Mouse (Mus musculus): ENCODE data around the gene Specc1.

The Specc1 gene

DNA sequence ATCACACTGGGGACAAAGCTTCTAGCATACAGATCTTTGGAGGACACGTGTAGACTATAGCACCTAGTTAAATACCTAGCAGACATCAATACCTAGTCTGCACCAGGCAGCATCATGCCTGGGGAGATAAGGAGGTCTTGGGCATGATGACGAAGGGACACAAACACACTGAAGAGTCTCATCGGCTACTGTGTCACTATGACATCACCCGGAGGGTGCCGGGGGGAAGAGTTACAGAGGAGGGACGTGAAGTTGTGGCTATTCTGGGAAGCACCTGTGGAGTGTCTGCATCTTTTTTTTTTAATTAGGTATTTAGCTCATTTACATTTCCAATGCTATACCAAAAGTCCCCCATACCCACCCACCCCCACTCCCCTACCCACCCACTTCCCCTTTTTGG is 55.5 kb downstream of the Specc1 start:
- in situ Hi-C loops (cut with MboI; ENCODE audit: low sequenced_read_pairs), result no loop called here

DNA sequence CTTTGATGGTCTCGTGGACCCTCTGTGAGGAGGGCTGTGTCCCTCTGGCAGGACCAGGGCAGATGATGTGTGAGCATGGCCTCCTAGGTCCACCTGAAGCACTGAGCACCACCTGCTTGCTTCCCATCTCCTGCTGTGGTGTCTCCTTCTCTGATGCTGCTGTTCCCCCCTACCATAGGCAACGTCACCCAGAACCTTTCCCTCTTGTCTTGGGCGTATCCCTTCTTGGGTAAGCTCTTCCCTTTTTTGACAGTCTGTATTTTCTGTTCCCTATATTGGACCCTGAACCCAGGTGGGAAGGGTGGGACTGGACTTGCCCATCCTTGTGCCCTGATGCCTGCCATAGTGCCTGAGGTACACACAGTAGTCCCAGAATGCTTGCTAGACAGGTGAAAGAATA is 56.9 kb downstream of the Specc1 start:
- in situ Hi-C loops (cut with MboI; ENCODE audit: low sequenced_read_pairs), result no loop called here

DNA sequence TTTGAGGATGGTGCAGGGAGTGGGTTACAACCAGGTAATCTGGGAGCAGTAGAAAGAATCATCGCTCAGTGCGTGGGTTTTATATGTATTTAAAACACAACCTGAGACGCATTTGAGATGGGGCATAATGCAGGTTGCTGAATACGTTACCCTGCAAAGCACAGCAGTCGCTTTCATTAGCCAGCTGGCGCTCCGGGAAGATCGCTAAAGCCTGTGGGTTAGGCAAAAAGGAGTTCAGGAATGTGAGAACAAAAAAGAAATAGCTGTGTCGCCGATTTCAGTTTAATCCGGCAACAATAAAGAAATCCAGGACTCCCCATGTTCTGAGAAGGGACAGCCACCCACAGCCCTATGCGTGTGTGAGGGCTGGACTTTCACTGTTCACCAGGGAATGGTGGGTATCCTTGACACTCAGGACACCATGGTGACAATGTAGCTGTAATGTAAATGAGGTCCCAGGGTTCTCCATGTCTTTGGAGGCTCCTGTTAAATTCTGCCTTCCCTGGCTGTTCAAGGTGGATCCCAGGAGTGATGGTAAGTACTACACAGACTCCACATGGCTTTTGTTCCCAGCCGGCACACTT is 58.6 kb downstream of the Specc1 start:
- in situ Hi-C loops (cut with MboI; ENCODE audit: low sequenced_read_pairs), result no loop called here

DNA sequence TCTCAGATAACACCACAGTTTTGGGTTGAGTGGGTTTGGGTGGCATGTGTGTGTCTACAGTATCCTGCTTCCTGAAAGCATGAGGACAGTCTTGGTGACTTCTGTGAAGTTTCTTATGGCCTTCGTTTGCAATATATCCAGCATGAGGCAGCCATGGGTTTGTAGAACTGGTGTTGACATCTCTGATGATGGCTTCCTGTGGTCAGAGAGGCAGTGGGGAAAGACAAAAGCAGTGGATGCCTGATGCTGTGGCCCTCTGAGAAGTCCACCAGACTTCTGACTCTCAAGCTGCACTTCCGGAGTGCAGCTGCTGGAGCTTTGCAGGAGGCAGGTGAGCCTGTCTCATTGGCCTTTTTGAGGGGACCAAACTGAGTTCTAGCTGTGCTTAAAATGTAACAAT is 60.4 kb downstream of the Specc1 start:
- in situ Hi-C loops (cut with MboI; ENCODE audit: low sequenced_read_pairs), result no loop called here

DNA sequence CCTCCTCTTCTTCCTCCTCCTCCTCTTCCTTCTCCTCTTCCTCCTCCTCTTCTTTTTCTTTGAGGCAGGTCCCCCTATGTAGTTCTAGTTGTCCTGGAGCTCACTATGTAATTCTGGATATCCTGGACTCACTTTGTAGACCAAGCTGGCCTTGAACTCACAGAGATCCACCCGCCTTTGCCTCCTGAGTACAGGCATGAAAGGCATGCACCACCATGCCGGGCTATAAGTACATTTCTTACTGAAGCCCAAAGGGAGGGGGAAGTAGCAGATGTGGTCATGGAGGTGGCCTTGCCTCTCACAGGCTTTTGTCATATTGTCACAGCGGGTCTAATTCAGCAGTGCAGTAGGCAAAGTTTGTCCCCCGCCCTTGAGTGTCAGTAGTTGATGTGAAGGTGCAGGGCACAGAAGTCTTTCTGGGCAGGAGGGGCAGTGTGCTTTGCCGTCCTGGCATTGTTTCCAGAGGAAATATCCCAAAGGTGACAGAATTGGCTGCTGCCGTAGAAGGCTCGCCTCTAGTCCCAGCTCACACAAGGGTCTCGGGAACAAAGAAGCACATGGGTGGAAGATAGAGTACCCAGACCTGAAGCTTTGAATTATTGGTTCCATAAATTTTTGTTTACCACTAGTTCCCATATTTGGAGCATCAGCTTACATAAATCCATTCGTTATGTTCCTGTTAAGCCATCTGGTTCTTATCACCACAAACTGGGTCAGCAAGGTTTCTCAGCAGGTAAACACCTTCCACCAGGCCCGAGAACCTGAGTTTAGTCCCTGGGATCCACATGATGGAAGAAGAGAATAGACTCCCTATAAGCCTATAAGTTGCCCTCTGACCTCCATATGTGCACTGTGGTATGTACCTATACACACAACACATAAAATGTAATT is 62.0 kb downstream of the Specc1 start:
- in situ Hi-C loops (cut with MboI; ENCODE audit: low sequenced_read_pairs), result no loop called here

DNA sequence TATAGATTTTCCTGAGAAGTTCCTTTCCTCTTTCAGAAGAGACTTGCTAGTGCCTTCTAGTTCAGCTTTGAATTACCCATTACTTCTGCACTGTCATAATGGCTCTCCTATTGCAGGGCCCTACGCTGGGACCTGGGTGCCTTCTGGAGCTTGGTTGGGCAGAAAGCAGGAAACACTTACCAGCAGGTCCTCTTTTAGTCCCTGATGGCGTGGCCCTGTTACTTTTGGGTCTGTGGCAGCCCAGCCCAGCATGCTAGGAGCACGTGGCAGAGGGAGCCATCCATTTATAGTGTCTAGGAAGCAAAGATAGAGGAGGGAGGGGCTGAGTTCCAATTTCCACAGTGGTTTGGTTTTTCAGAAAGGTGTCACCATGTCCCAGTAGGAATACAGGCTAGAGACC is 63.3 kb downstream of the Specc1 start:
- in situ Hi-C loops (cut with MboI; ENCODE audit: low sequenced_read_pairs), result no loop called here

DNA sequence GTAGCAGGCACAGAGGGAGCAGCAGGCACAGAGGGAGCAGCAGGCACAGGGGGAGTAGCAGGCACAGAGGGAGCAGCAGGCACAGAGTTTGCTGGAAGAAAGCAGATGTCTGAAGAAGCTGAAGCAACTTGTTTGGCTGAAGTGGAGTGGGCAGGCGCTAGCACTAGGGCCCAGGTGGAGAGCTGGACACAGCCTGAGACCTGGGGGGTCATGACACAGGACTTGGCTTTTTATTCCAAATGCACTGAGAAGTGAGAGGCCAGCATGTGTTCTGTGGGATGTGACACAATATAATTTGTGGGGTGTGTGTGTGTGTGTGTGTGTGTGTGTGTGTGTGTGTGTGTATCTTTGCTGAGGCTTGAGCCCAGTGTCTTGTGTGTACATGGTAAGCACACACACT is 64.3 kb downstream of the Specc1 start:
- in situ Hi-C loops (cut with MboI; ENCODE audit: low sequenced_read_pairs), result no loop called here

DNA sequence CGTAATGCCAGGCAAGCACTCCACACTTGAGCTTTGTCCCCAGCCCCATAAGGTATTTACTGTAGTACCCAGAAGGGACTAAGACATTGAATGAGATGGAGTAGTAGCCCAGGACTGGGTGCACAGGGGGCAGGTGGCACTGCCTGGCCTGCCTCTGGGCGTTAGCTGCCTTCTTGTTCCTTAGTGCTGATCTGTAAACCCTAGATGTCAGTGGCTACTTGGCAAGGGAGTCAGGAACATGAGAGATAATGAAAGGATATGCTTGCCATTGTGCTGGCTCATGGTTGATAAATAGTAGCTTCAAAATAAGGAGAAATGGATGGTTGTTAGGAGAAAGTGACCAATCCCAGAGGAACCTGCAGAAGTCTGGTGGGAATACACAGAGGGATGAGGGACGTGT is 65.5 kb downstream of the Specc1 start:
- in situ Hi-C loops (cut with MboI; ENCODE audit: low sequenced_read_pairs), result no loop called here

DNA sequence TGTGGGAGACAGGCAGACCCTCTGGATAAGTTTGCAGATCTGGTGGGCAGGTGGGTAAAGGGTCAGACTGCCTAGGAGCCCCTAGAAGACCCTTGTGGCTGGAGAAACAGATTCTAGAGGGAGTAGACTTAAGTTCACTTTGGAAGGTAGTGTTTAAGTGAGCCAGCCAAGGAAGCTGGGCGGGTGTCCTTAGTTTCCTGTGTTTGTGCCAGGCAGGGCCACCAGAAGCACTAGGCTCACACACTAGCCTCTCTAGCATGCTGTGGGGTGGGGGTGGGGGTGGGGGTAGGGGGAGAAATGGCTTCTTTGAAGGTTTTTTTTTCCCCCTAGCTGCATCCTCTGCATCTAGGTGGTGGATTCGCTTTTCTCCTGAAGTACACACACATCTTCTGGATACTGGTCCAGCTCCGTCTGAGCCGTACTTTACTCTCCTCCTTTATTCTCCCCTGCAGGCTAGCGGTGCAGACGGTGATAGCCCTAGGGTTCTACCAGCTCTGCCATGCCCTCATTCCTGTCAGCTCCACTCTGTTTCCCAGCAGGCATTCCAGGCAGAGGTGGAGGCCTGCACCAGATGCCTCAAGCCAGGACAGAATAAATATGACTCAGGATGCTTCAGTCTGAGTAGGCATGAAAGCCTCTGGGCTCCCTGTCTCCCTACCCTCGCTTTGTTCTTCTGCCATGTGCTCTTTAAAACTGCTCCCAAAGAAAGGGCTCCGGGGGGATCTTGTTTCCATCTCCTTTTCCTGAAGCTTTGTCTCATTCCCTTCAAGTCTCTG is 66.3 kb downstream of the Specc1 start:
- in situ Hi-C loops (cut with MboI; ENCODE audit: low sequenced_read_pairs), result no loop called here

DNA sequence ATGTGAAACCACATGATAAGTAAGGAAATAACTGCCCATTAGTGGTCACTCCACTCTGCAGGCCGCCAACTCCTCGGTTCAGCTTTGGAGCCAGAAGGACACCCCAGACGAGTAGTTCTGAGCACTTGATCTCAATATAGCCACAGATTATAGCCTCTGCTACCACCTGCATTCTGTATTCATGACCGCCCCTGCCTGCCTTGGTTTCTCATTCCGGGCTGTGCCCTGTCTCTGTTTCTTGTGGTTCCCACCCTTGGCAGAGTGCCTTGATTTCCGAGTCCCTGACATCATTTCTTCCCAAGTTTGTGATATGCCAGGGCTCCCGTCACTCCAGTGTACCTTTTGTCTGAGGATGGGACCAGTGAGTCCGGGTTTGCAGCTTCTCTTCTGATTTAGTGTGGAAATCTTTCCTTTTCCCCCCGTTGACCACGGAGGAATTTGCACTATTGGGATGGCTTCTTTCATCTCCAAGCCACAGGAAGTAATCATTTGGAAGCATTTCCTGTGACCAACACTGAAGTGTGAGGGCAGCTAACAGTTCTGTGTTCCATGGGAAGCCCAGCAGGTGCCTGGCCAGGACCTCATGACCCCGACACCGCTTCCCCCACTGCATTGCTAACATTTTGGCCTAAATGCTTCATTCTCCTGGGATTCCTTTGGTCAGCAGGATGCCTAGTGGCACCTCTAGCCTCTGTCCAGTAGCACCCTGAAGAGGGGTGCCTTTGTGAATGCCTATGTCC is 67.1 kb downstream of the Specc1 start:
- in situ Hi-C loops (cut with MboI; ENCODE audit: low sequenced_read_pairs), result no loop called here

DNA sequence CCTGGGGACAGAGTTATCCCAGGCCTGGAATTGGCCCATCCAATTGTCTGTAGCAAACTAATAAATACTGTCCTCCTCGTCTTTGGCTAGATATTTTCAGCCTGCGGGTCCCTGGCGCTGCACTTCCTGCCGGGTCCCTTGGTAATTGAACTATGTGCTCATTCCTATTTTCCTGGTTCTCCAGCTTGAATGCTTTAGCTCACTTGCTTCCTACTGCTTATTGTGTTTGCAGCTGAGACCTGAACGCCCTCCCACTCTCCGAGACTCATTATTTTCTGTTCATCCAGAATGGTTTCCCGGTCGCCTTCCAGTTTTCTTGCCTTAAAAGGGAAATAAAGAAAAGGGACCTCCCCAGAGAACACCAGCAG is 67.7 kb downstream of the Specc1 start:
- in situ Hi-C loops (cut with MboI; ENCODE audit: low sequenced_read_pairs), result no loop called here

DNA sequence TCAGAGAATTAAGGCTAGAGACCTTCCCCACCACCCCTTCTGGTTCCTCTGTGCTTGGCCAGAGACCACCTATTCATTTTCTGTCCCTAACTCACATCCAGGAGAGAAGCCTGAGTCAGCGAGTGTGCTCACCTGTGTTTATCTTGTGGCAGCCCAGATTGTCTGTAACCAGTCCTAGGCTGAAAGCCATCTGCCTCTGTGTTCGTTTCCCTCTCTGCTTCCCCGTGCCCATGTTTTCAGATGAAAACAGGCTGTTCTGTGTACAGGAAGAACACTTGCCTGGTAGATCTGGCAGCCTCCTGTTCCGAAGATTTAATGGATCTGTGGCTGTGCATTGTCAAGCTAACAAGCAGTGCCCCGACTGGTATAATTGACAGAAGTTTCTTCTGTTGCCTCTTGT is 68.4 kb downstream of the Specc1 start:
- in situ Hi-C loops (cut with MboI; ENCODE audit: low sequenced_read_pairs), result no loop called here

DNA sequence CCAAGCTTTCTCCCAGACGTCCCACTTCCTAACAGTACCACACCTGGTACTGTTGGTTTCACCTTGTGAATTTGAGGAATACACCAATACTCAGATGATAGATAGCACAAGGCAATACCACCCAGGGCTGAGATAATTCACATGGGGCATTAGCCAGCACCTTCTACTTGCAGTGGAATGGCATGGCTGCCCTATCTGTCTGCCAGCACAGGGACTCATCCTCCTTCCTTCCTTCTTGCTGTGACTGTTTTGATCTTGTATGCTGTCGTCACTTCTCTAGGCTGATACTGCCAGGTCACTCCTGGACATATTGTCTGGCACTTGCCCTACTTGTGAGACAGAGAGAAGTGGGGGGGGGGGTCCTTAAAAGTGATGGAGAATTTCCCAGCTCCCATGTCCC is 69.2 kb downstream of the Specc1 start:
- in situ Hi-C loops (cut with MboI; ENCODE audit: low sequenced_read_pairs), result no loop called here

DNA sequence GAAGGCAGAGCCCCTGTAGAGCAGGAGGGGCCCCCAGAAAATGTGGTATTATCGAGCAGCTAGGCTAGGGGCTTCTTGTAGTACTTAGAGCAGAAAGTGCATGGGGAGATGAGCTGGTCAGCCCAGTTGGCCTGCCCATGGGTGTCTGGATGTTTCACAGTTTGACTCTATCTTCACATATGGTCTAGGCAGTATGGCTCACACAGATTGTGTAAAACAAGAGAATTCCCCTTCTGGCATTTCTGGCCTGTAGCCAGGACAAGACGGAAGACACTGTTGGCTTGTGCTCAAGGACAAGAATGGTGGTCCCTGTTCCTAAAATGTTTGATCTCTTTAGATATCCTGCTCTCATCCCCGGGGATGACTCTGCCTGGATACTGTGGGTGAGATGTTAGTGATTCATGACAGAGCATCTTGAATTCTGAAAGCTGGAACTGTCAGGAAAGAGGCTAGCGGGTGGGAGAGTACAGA is 69.8 kb downstream of the Specc1 start:
- in situ Hi-C loops (cut with MboI; ENCODE audit: low sequenced_read_pairs), result no loop called here

DNA sequence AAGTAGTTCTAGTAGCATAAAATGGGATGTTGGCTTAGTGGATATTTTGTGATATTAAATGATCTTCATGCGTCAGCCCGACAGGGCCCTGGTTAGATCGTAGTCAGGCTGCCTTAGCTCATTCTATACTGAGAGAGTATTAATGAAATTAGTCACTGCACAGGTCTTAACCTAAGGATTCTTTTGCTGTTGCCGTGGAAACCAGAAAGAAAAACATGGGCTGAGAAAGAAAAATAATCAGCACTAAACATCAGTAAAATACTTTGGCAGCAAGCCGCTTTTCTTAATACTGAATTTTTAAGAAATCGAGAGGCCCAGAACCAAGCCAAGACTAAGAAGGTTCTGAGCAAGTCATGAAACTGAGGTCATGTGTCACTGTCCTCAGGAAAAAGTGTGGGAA is 70.7 kb downstream of the Specc1 start:
- in situ Hi-C loops (cut with MboI; ENCODE audit: low sequenced_read_pairs), result no loop called here

DNA sequence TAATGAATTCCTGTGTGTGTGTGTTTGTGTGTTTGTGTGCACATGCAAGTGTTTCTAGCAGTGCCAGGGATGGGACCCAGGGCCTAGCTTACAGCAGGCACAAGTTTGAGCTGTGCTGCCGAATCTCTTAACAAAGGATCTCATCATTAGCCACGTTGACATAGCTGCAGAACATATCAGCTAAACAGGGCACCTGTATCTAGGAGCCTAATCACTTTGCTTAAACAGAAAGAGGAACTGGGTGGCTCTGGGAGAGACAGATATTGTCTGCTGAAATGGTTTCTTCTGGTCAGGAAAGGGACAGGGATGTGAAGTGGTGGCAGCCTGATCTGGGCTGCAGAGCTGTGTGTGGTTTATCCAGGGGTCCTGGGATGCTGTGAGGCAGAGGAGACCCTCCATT is 71.1 kb downstream of the Specc1 start:
- in situ Hi-C loops (cut with MboI; ENCODE audit: low sequenced_read_pairs), result no loop called here

DNA sequence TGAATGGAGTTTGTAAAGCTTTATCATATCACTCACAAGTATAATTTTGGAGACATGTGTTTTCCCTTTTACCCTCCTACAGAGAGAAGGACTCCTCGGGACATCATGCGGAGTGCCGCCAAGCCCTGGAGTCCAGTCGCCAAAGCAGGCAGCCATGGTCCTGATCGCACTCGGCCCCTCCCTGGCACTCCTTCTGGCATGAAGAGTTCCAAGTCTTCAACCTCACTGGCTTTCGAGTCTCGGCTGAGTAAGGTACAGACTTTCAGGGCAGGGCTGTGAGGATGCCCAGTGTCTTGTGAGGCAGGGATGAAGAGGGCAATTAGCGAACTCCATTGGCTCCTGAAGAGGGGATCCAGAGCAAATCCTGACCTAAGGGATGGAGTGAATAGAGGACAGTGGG is 72.6 kb downstream of the Specc1 start:
- in situ Hi-C loops (cut with MboI; ENCODE audit: low sequenced_read_pairs), result no loop called here

DNA sequence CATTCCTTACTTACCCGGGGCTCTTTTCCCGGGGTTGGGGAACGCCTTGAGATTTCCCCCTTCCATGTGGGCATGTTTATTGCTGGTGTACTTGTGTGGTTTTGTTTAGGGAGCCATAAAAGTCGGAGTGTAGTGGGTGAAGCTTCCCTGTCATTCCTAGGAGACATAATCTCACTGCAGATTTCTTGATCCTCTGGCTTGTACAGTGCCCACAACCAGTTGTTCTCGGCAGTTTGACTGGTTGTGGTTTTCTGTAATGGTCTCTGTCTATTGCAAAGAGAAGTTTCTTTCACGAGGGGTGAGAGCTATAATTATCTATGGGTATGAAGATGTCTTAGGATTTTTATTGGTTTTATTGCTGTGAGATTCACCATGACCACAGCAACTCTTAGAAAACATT is 78.0 kb downstream of the Specc1 start:
- in situ Hi-C loops (cut with MboI; ENCODE audit: low sequenced_read_pairs), result no loop called here

DNA sequence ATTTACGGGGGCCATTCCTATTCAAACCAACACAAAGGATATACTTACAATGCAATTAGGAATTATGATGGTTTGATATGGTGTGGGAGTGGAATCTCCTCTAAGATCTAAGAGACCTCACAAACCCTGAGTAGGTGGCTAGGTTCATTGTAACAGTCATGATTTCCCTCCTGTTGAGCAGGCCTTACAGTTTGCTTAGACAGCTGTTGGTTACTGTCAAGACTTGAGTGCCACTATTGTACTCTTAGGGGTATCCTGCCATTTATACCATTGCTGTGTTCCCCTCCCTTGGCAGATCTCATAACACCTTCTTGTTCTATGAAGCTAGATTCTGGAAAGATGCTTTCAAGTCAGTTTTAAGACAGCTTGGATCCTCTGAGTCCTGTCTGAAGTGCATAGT is 78.7 kb downstream of the Specc1 start:
- in situ Hi-C loops (cut with MboI; ENCODE audit: low sequenced_read_pairs), result no loop called here

DNA sequence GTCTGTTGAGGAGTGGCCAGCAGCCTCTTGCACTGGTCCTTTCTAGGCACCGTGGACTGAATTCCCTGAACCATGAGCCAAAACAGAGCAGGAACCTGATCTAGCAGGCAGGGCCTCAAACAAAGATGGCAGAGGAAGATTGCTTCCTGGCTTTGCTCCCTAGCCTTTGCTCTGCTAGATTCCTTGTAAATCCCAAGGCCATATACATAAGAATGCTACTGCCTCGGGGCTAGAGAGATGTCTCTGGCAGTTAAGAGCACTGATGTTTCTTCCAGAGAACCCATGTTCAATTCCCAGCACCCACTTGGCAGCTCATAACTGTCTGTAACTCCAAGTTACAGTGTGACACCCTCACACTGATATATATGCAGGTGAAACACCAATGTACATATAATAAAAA is 83.6 kb downstream of the Specc1 start:
- in situ Hi-C loops (cut with MboI; ENCODE audit: low sequenced_read_pairs), result no loop called here

DNA sequence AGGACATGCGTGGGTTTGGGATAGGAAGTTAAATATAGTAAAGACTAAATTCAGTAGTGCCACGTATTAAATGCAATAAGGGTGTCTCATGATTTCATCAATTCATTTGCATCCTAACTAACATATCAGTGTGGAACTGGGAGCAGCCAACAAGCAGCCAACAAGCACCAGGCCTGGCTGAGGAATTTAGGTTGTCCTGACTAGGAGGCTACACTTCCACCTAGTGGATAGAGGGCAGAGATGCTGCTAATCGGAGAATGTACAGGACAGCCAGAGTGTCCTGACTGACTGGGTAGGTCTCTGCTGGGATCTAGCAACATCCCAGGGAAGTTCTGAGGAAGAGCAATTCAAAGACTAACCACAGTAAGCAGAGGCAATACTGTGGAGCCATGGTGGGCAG is 88.1 kb downstream of the Specc1 start:
- in situ Hi-C loops (cut with MboI; ENCODE audit: low sequenced_read_pairs), result loop anchor here (5.0 kb wide), 1 partner anchor 97 kb away; no protein-coding TSS in a partner anchor

All from CH12F3 (cell line).